Mouse (Mus musculus): Measurements from ENCODE around the gene Dmgdh. TPM values are rescaled to one million over a fixed set of nuclear protein-coding genes. Genes with fewer than 3 reads are reported as not detected.

The Dmgdh gene
- polyA plus RNA-seq, 1 experiment from 2014 or later = 0.07 TPM

DNA sequence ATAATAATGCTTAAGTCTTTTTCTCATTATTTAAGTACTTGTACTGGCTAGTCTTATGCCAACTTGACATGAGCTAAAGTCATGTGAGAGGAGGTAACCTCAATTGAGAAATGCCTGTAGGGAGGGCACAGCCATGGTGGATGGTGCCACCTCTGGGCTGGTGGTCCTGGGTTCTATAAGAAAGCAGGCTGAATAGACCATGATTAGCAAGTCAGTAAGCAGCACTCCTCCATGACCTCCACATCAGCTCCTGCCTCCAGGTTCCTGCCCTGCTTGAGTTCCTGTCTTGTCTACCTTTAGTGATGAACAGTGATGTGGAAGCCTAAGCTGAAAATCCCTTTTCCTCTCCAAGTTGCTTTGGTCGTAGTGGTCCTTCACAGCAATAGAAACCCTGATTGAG is 16.6 kb downstream of the Dmgdh start:
- Histone ChIP-seq H3K9ac (replicated peaks; ENCODE audit: low read depth, low read length) (no peak overlapping the region), H3K9me3 (ENCODE audit: control insufficient read depth, low read length) (no peaks in the 10 kb centered on the region), H3K4me2 (ENCODE audit: low read depth, low read length) (no peak overlapping the region), H3K27me3 (ENCODE audit: control insufficient read depth, insufficient read depth, low read length) (no peaks in the 10 kb centered on the region), H3K27ac (ENCODE audit: low read depth, low read length) (no peak overlapping the region), H3K4me1 (ENCODE audit: control insufficient read depth, insufficient read depth, low read length) (no peaks in the 10 kb centered on the region), H3K36me3 (ENCODE audit: control insufficient read depth, insufficient read depth, low read length) (no peaks in the 10 kb centered on the region), H3K4me3 (ENCODE audit: low read depth, low read length) (no peak overlapping the region)
- 83% methylated on average over 1 of the region's 1 CpGs for WGBS
- ATAC-seq (ENCODE audit: low read depth) = no peak

DNA sequence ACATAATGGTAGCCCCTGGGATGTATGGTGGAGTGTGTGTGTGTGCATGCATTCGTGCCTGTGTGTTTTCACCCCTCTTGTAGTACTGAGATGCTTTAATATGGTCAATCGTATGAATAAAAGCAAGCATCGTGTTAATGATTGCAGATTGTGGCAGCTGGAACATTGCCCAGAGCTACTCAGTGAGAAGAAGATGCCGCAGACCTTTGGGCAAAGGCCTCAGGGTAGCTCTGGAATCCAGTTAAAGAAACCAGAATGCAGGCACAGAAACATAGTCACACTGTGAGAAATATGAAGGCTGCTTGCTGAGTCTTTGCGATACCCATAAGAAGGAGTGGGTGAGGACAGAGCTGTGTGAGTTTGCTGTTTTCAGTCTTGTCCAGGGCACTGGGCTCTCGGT is 24.6 kb downstream of the Dmgdh start:
- 77% methylated on average over 6 of the region's 6 CpGs for WGBS
- no peaks in the 10 kb centered on the region for H3K9me3 ChIP-seq (ENCODE audit: control insufficient read depth, low read length)
- no peaks in the 10 kb centered on the region for H3K27me3 ChIP-seq (ENCODE audit: control insufficient read depth, insufficient read depth, low read length)
- no peaks in the 10 kb centered on the region for H3K36me3 ChIP-seq (ENCODE audit: control insufficient read depth, insufficient read depth, low read length)
- no peaks in the 10 kb centered on the region for H3K4me1 ChIP-seq (ENCODE audit: control insufficient read depth, insufficient read depth, low read length)
- H3K4me2 ChIP-seq (ENCODE audit: low read depth, low read length) = no peak overlapping the region
- no peak for ATAC-seq (ENCODE audit: low read depth)
- H3K27ac ChIP-seq (ENCODE audit: low read depth, low read length) = no peak overlapping the region
- no peak overlapping the region for H3K4me3 ChIP-seq (ENCODE audit: low read depth, low read length)
- no peak overlapping the region for H3K9ac ChIP-seq (replicated peaks; ENCODE audit: low read depth, low read length)

DNA sequence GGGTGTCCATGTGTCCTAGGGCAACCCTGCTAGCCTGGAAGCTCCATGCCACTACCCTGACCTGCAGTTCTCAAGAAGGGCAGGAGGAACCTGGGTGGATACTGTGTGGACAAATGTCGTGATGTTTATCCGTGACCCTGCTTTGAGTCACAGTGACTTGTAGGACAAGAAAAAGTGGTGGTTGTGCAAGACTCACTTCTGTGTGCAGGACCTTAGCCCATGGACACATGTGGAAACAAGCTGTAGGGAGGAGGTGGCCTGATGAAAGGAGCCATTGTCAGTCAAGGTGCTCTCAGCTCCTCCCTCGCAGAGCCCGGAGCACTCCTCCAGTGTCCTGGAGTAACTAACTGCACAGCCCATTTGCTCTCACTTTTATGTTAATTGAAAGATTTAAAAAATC is 31.5 kb downstream of the Dmgdh start:
- no peaks in the 10 kb centered on the region for H3K27me3 ChIP-seq (ENCODE audit: control insufficient read depth, insufficient read depth, low read length)
- no peak overlapping the region for H3K4me3 ChIP-seq (ENCODE audit: low read depth, low read length)
- WGBS = 86% methylated on average over 4 of the region's 4 CpGs
- H3K9me3 ChIP-seq (ENCODE audit: control insufficient read depth, low read length) = no peaks in the 10 kb centered on the region
- no peak overlapping the region for H3K27ac ChIP-seq (ENCODE audit: low read depth, low read length)
- H3K4me2 ChIP-seq (ENCODE audit: low read depth, low read length) = no peak overlapping the region
- H3K9ac ChIP-seq (replicated peaks; ENCODE audit: low read depth, low read length) = no peak overlapping the region
- no peak for ATAC-seq (ENCODE audit: low read depth)
- H3K4me1 ChIP-seq (ENCODE audit: control insufficient read depth, insufficient read depth, low read length) = no peaks in the 10 kb centered on the region
- H3K36me3 ChIP-seq (ENCODE audit: control insufficient read depth, insufficient read depth, low read length) = no peaks in the 10 kb centered on the region

- Histone ChIP-seq H3K9ac (replicated peaks; ENCODE audit: low read depth, low read length) (no peak overlapping the region), H3K27ac (ENCODE audit: low read depth, low read length) (no peak overlapping the region), H3K4me2 (ENCODE audit: low read depth, low read length) (no peak overlapping the region), H3K4me3 (ENCODE audit: low read depth, low read length) (no peak overlapping the region), H3K4me1 (ENCODE audit: control insufficient read depth, insufficient read depth, low read length) (no peaks in the 10 kb centered on the region), H3K36me3 (ENCODE audit: control insufficient read depth, insufficient read depth, low read length) (no peaks in the 10 kb centered on the region), H3K9me3 (ENCODE audit: control insufficient read depth, low read length) (no peaks in the 10 kb centered on the region), H3K27me3 (ENCODE audit: control insufficient read depth, insufficient read depth, low read length) (no peaks in the 10 kb centered on the region)
- no peak for ATAC-seq (ENCODE audit: low read depth)
- 94% methylated on average over 4 of the region's 4 CpGs for WGBS
Observed at GRCm38 (mm10) chr13:93707271-93707670, 33.0 kb downstream of the Dmgdh start.

GRCm38 (mm10) chr13:93710325-93710724 is 36.1 kb downstream of the Dmgdh start:
- ATAC-seq (ENCODE audit: low read depth) = no peak
- Histone ChIP-seq H3K9me3 (ENCODE audit: control insufficient read depth, low read length) (no peaks in the 10 kb centered on the region), H3K9ac (replicated peaks; ENCODE audit: low read depth, low read length) (no peak overlapping the region), H3K4me2 (ENCODE audit: low read depth, low read length) (no peak overlapping the region), H3K36me3 (ENCODE audit: control insufficient read depth, insufficient read depth, low read length) (no peaks in the 10 kb centered on the region), H3K4me3 (ENCODE audit: low read depth, low read length) (no peak overlapping the region), H3K27ac (ENCODE audit: low read depth, low read length) (no peak overlapping the region), H3K27me3 (ENCODE audit: control insufficient read depth, insufficient read depth, low read length) (no peaks in the 10 kb centered on the region), H3K4me1 (ENCODE audit: control insufficient read depth, insufficient read depth, low read length) (no peaks in the 10 kb centered on the region)
- WGBS = 89% methylated on average over 4 of the region's 4 CpGs

DNA sequence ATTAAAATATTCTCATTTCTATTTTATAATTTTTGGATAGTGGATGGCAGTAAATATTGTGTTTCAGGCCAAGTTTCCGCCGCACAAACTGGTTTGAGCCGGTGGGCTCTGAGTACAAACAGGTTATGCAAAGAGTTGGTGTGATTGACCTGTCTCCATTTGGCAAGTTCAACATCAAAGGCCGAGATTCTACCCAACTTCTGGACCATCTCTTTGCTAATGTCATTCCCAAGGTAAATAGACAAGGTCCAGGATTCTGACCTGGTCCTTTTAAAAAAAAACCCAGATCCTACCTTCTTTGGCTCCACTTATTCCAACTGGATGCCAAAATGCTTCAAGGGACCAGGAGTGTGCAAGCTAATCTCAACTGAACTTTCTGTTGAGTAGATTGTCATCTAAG is 37.0 kb downstream of the Dmgdh start:
- H3K9me3 ChIP-seq (ENCODE audit: control insufficient read depth, low read length) = no peaks in the 10 kb centered on the region
- no peaks in the 10 kb centered on the region for H3K27me3 ChIP-seq (ENCODE audit: control insufficient read depth, insufficient read depth, low read length)
- H3K4me3 ChIP-seq (ENCODE audit: low read depth, low read length) = no peak overlapping the region
- no peak overlapping the region for H3K4me2 ChIP-seq (ENCODE audit: low read depth, low read length)
- no peaks in the 10 kb centered on the region for H3K4me1 ChIP-seq (ENCODE audit: control insufficient read depth, insufficient read depth, low read length)
- 94% methylated on average over 4 of the region's 4 CpGs for WGBS
- H3K27ac ChIP-seq (ENCODE audit: low read depth, low read length) = no peak overlapping the region
- ATAC-seq (ENCODE audit: low read depth) = no peak
- H3K36me3 ChIP-seq (ENCODE audit: control insufficient read depth, insufficient read depth, low read length) = no peaks in the 10 kb centered on the region
- H3K9ac ChIP-seq (replicated peaks; ENCODE audit: low read depth, low read length) = no peak overlapping the region

DNA sequence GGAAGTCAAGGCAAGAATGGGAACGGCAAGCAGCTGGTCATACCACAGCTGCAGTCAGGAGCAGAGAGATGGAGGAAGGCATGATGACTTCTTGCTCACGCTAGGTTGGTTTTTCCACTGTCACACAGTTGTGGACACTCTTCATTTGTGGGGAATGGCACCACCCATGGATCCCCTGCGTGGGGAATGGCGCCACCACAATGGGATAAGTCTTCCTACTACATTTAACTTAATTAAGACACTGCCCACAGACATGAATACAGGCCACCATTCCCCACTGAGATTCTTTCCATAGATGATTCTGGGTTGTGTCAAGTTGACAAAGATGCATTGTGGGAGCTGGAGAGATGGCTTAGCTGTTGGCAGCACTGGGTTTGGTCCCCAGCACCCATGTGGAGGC is 38.1 kb downstream of the Dmgdh start:
- 94% methylated on average over 4 of the region's 4 CpGs for WGBS
- H3K9ac ChIP-seq (replicated peaks; ENCODE audit: low read depth, low read length) = no peak overlapping the region

DNA sequence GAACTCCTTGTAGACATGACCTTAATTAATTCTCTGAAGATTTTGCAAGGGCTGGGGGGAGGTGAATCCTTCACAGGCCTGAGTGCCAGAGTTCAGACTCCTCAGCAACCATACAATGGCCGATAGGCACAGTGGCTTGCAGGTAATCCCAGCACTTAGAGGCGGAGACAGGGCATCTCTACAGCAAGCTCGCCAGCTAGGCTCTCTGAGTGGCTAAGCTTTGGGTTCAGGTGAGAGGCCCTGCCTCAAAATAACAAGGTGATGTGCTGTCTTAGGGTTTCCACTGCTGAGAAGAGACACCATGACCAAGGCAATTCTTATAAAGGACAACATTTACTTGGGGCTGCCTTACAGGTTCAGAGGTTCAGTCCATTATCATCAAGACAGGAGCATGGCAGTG is 39.6 kb downstream of the Dmgdh start:
- H3K27me3 ChIP-seq (ENCODE audit: control insufficient read depth, insufficient read depth, low read length) = no peaks in the 10 kb centered on the region
- H3K27ac ChIP-seq (ENCODE audit: low read depth, low read length) = no peak overlapping the region
- H3K4me2 ChIP-seq (ENCODE audit: low read depth, low read length) = no peak overlapping the region
- no peak overlapping the region for H3K4me3 ChIP-seq (ENCODE audit: low read depth, low read length)
- no peak for ATAC-seq (ENCODE audit: low read depth)
- H3K36me3 ChIP-seq (ENCODE audit: control insufficient read depth, insufficient read depth, low read length) = no peaks in the 10 kb centered on the region
- H3K4me1 ChIP-seq (ENCODE audit: control insufficient read depth, insufficient read depth, low read length) = no peaks in the 10 kb centered on the region
- 93% methylated on average over 3 of the region's 3 CpGs for WGBS
- H3K9me3 ChIP-seq (ENCODE audit: control insufficient read depth, low read length) = no peaks in the 10 kb centered on the region
- no peak overlapping the region for H3K9ac ChIP-seq (replicated peaks; ENCODE audit: low read depth, low read length)

More for the DNA sequence above, 38.1 kb downstream of the Dmgdh start:
- Histone ChIP-seq H3K36me3 (ENCODE audit: control insufficient read depth, insufficient read depth, low read length) (no peaks in the 10 kb centered on the region), H3K4me2 (ENCODE audit: low read depth, low read length) (no peak overlapping the region), H3K27ac (ENCODE audit: low read depth, low read length) (no peak overlapping the region), H3K27me3 (ENCODE audit: control insufficient read depth, insufficient read depth, low read length) (no peaks in the 10 kb centered on the region), H3K4me1 (ENCODE audit: control insufficient read depth, insufficient read depth, low read length) (no peaks in the 10 kb centered on the region), H3K4me3 (ENCODE audit: low read depth, low read length) (no peak overlapping the region), H3K9me3 (ENCODE audit: control insufficient read depth, low read length) (no peaks in the 10 kb centered on the region)
- no peak for ATAC-seq (ENCODE audit: low read depth)

DNA sequence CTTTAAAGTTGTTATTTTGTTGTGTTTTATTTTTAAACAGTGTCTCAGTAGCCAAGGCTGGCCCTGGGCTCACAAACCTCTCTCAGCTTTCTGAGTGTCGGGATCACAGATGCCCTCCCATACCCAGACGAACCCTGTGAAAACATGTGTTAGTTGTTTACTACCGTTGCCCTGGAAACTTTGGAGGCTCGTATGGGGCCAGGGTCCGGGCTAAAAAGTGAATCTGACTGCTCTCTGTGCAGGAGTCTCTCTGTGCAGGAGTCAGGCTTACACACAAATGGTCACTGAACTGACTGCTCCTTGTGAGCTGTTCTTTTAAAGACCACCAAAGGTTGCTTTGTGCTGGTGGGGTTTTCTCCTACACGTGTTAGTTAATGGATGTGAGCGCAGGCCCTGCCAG is 42.9 kb downstream of the Dmgdh start:
- H3K36me3 ChIP-seq (ENCODE audit: control insufficient read depth, insufficient read depth, low read length) = no peaks in the 10 kb centered on the region
- no peak for ATAC-seq (ENCODE audit: low read depth)
- H3K4me1 ChIP-seq (ENCODE audit: control insufficient read depth, insufficient read depth, low read length) = no peaks in the 10 kb centered on the region
- H3K9ac ChIP-seq (replicated peaks; ENCODE audit: low read depth, low read length) = no peak overlapping the region
- H3K4me3 ChIP-seq (ENCODE audit: low read depth, low read length) = no peak overlapping the region
- H3K9me3 ChIP-seq (ENCODE audit: control insufficient read depth, low read length) = no peaks in the 10 kb centered on the region
- H3K27me3 ChIP-seq (ENCODE audit: control insufficient read depth, insufficient read depth, low read length) = no peaks in the 10 kb centered on the region
- no peak overlapping the region for H3K27ac ChIP-seq (ENCODE audit: low read depth, low read length)
- no peak overlapping the region for H3K4me2 ChIP-seq (ENCODE audit: low read depth, low read length)
- WGBS = 37% methylated on average over 7 of the region's 7 CpGs

DNA sequence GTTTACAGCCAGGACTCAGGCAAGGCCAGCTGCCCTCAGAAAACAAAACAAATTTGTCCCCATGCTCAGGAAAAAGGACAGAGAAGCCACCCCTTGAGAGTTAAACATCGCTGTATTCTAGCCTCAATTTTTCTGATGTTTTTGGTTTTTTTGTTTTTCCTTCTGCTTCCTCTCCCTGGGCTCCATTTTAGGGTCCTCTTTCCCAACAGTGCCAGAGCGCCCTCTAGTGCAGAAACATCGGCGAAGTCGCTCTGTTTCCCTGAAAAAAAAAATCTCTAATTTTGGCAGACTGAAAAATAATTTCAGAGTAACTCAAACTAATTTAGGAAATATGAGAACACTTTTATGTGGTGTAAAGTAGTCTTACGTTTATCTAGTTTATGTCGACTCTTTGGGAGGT is 44.7 kb downstream of the Dmgdh start:
- H3K27me3 ChIP-seq (ENCODE audit: control insufficient read depth, insufficient read depth, low read length) = no peaks in the 10 kb centered on the region
- H3K27ac ChIP-seq (ENCODE audit: low read depth, low read length) = no peak overlapping the region
- 2% methylated on average over 7 of the region's 7 CpGs for WGBS
- no peak overlapping the region for H3K4me2 ChIP-seq (ENCODE audit: low read depth, low read length)
- no peaks in the 10 kb centered on the region for H3K4me1 ChIP-seq (ENCODE audit: control insufficient read depth, insufficient read depth, low read length)
- no peak overlapping the region for H3K9ac ChIP-seq (replicated peaks; ENCODE audit: low read depth, low read length)
- H3K36me3 ChIP-seq (ENCODE audit: control insufficient read depth, insufficient read depth, low read length) = no peaks in the 10 kb centered on the region
- H3K4me3 ChIP-seq (ENCODE audit: low read depth, low read length) = no peak overlapping the region
- no peak for ATAC-seq (ENCODE audit: low read depth)
- H3K9me3 ChIP-seq (ENCODE audit: control insufficient read depth, low read length) = no peaks in the 10 kb centered on the region

Measured in neural tube, embryonic 14.5 days (tissue).